Mouse (Mus musculus): Measurements from ENCODE around the gene Zscan4d. TPM values are rescaled to one million over a fixed set of nuclear protein-coding genes. Genes with fewer than 3 reads are reported as not detected.
"Not testable (repeated sequence)": the region's sequence is repeated elsewhere in the genome, so short reads cannot be mapped to it uniquely, and the experiment has no call there.

Gene Zscan4d
- not detected in 2 replicates for total RNA-seq (2014; rRNA removed)
- not detected in 2 replicates for polyA plus RNA-seq (2015; fragmentation: Nextera tagmentation; extraction: Ambion mirVana)

- not testable (repeated sequence) for H3K9ac ChIP-seq (replicated peaks; ENCODE audit: low read length, poor library complexity, severe bottlenecking); H3K9me3 ChIP-seq (ENCODE audit: low read length); DNase-seq (ENCODE audit: low spot score); H3K27ac ChIP-seq (ENCODE audit: low read depth, low read length); H3K4me1 ChIP-seq (ENCODE audit: insufficient read depth, low read length); H3K4me2 ChIP-seq (ENCODE audit: low read depth, low read length, poor library complexity, severe bottlenecking); H3K36me3 ChIP-seq (ENCODE audit: insufficient read depth, low read length); ATAC-seq (ENCODE audit: low FRiP score); H3K4me3 ChIP-seq (ENCODE audit: low read depth, low read length); H3K27me3 ChIP-seq (ENCODE audit: insufficient read depth, low read length)
- 90% methylated on average over 4 of the region's 4 CpGs for WGBS
These were observed at the start of gene Zscan4d for GRCm38 (mm10) chr7:11166059-11166458. TSS of gene Zscan4d (minus strand) at chr7:11166159.

DNA sequence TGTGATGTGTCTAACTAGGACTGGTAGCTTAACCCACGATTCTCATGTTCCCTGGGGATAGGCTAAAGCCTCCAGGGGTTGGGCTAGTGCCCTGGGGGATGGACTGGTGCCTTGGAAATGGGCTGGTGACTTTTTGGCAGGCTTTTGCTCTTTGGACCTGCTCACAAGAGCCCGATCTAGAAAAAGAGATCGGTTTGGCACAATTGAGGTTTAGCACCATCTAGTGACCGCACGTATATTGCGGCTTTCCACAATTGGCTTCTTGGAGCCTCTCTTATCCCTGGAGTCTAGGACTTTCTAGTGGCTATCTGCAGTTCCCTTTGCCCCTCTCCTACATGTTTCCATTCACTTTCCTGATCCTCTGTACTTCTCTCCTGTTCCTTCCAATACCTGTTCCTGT, 7.9 kb downstream of the Zscan4d start:
- not testable (repeated sequence) for H3K27me3 ChIP-seq (ENCODE audit: insufficient read depth, low read length); H3K4me2 ChIP-seq (ENCODE audit: low read depth, low read length, poor library complexity, severe bottlenecking); ATAC-seq (ENCODE audit: low FRiP score); H3K4me1 ChIP-seq (ENCODE audit: insufficient read depth, low read length); H3K36me3 ChIP-seq (ENCODE audit: insufficient read depth, low read length); DNase-seq (ENCODE audit: low spot score); H3K4me3 ChIP-seq (ENCODE audit: low read depth, low read length); H3K27ac ChIP-seq (ENCODE audit: low read depth, low read length); H3K9ac ChIP-seq (replicated peaks; ENCODE audit: low read length, poor library complexity, severe bottlenecking)
- 0 out of 2 replicates have a peak, but pooled peaks cover 12% of the 10 kb centered on the region for H3K9me3 ChIP-seq (ENCODE audit: low read length)
- 59% methylated on average over 6 of the region's 6 CpGs for WGBS

Other genes starting within 250 kb of the Zscan4d start
- gene Zscan4c, start 160.4 kb downstream of the Zscan4d start, total RNA-seq (2014; rRNA removed), result not detected in 2 replicates
- gene Zscan4c, start 160.4 kb downstream of the Zscan4d start, polyA plus RNA-seq (2015; fragmentation: Nextera tagmentation; extraction: Ambion mirVana), result not detected in 2 replicates
- gene Zscan4-ps1, start 96.5 kb downstream of the Zscan4d start, total RNA-seq (2014; rRNA removed), result not detected in 2 replicates
- gene Zscan4-ps1, start 96.5 kb downstream of the Zscan4d start, polyA plus RNA-seq (2015; fragmentation: Nextera tagmentation; extraction: Ambion mirVana), result not detected in 2 replicates
- not detected in 2 replicates for gene Zscan4e, start 144.5 kb upstream of the Zscan4d start, total RNA-seq (2014; rRNA removed)
- not detected in 2 replicates for gene Zscan4e, start 144.5 kb upstream of the Zscan4d start, polyA plus RNA-seq (2015; fragmentation: Nextera tagmentation; extraction: Ambion mirVana)
- gene Zscan4f, start 231.8 kb upstream of the Zscan4d start, total RNA-seq (2014; rRNA removed), result not detected in 2 replicates
- gene Zscan4f, start 231.8 kb upstream of the Zscan4d start, polyA plus RNA-seq (2015; fragmentation: Nextera tagmentation; extraction: Ambion mirVana), result not detected in 2 replicates